Mouse (Mus musculus): Measurements from ENCODE around the gene Zfp174. TPM values are rescaled to one million over a fixed set of nuclear protein-coding genes. Genes with fewer than 3 reads are reported as not detected.

Gene Zfp174
- 5.4 TPM for polyA plus RNA-seq (2014; fragmentation: Illumina TruSeq; extraction: RNeasy Lipid Tissue Mini Kit (QIAGEN cat#74804))

GRCm38 (mm10) chr16:3846711-3847518, at the start of gene Zfp174:
TSS of gene Zfp174 (plus strand) at chr16:3847268.

GRCm38 (mm10) chr16:3830588-3831109, 16.4 kb upstream of the Zfp174 start, which contains the start of gene Olfr15:
TSS of gene Olfr15 (plus strand) at chr16:3830878.

GRCm38 (mm10) chr16:3872216-3873047, 25.4 kb downstream of the Zfp174 start, which contains the start of gene Naa60:
TSS of gene Naa60 (plus strand) at chr16:3872375.

GRCm38 (mm10) chr16:3884201-3885064, 37.4 kb downstream of the Zfp174 start, which contains the start of the genes Zfp597 and Gm20695:
TSS of gene Zfp597 (minus strand) at chr16:3884561.
TSS of gene Gm20695 (plus strand) at chr16:3884648.

Other genes with a start within 250 kb of the Zfp174 start
- 0.14 TPM for gene Mefv, start 129.2 kb upstream of the Zfp174 start, polyA plus RNA-seq (2014; fragmentation: Illumina TruSeq; extraction: RNeasy Lipid Tissue Mini Kit (QIAGEN cat#74804))
- gene Zfp263, start 103.2 kb upstream of the Zfp174 start, polyA plus RNA-seq (2014; fragmentation: Illumina TruSeq; extraction: RNeasy Lipid Tissue Mini Kit (QIAGEN cat#74804)): 47.2 TPM
- gene Olfr15, start 16.4 kb upstream of the Zfp174 start, polyA plus RNA-seq (2014; fragmentation: Illumina TruSeq; extraction: RNeasy Lipid Tissue Mini Kit (QIAGEN cat#74804)): not detected
- gene Naa60, start 25.1 kb downstream of the Zfp174 start, polyA plus RNA-seq (2014; fragmentation: Illumina TruSeq; extraction: RNeasy Lipid Tissue Mini Kit (QIAGEN cat#74804)): 116 TPM
- 26.3 TPM for gene Zfp597, start 37.3 kb downstream of the Zfp174 start, polyA plus RNA-seq (2014; fragmentation: Illumina TruSeq; extraction: RNeasy Lipid Tissue Mini Kit (QIAGEN cat#74804))
- 2.8 TPM for gene Gm20695, start 37.4 kb downstream of the Zfp174 start, polyA plus RNA-seq (2014; fragmentation: Illumina TruSeq; extraction: RNeasy Lipid Tissue Mini Kit (QIAGEN cat#74804))
- 1.3 TPM for gene 1700037C18Rik, start 61.4 kb downstream of the Zfp174 start, polyA plus RNA-seq (2014; fragmentation: Illumina TruSeq; extraction: RNeasy Lipid Tissue Mini Kit (QIAGEN cat#74804))
- gene Cluap1, start 61.5 kb downstream of the Zfp174 start, polyA plus RNA-seq (2014; fragmentation: Illumina TruSeq; extraction: RNeasy Lipid Tissue Mini Kit (QIAGEN cat#74804)): 27.3 TPM
- gene Nlrc3, start 129.4 kb downstream of the Zfp174 start, polyA plus RNA-seq (2014; fragmentation: Illumina TruSeq; extraction: RNeasy Lipid Tissue Mini Kit (QIAGEN cat#74804)): 0.37 TPM
- gene Slx4, start 156.5 kb downstream of the Zfp174 start, polyA plus RNA-seq (2014; fragmentation: Illumina TruSeq; extraction: RNeasy Lipid Tissue Mini Kit (QIAGEN cat#74804)): 13.3 TPM
- gene Dnase1, start 189.7 kb downstream of the Zfp174 start, polyA plus RNA-seq (2014; fragmentation: Illumina TruSeq; extraction: RNeasy Lipid Tissue Mini Kit (QIAGEN cat#74804)): not detected
- 39.5 TPM for gene Trap1, start 230.6 kb downstream of the Zfp174 start, polyA plus RNA-seq (2014; fragmentation: Illumina TruSeq; extraction: RNeasy Lipid Tissue Mini Kit (QIAGEN cat#74804))

Measured in ovary, adult 10 weeks (tissue).